Mouse (Mus musculus): ENCODE data around the gene Kctd15.

Kctd15 gene

GRCm38 (mm10) chr7:34663145-34663544 is 6.6 kb upstream of the Kctd15 start:
- no peak for DNase-seq (ENCODE audit: low spot score in 2 of 2)

- no peak for DNase-seq (ENCODE audit: low spot score in 2 of 2)
Measured at GRCm38 (mm10) chr7:34662227-34662626, 5.7 kb upstream of the Kctd15 start.

GRCm38 (mm10) chr7:34659386-34660085 is 3.0 kb upstream of the Kctd15 start:
- DNase-seq (ENCODE audit: low spot score in 2 of 2): no peak

- DNase-seq (ENCODE audit: low spot score in 2 of 2): peak; percentile 94 to 97
Measured at GRCm38 (mm10) chr7:34655086-34655839, 1.3 kb downstream of the Kctd15 start.

- peak in 1 of 2 experiments; percentile 81 for DNase-seq (ENCODE audit: low spot score in 2 of 2)
Measured at GRCm38 (mm10) chr7:34654441-34655085, 2.0 kb downstream of the Kctd15 start.

- peak in 1 of 2 experiments; percentile 46 for DNase-seq (ENCODE audit: low spot score in 2 of 2)
Measured at GRCm38 (mm10) chr7:34653731-34654440, 2.6 kb downstream of the Kctd15 start.

- DNase-seq (ENCODE audit: low spot score in 2 of 2): peak in 1 of 2 experiments; percentile 30
Measured at GRCm38 (mm10) chr7:34652751-34653502, 3.6 kb downstream of the Kctd15 start.

GRCm38 (mm10) chr7:34651381-34651780 is 5.2 kb downstream of the Kctd15 start:
- DNase-seq (ENCODE audit: low spot score in 2 of 2): no peak

- peak in 1 of 2 experiments; percentile 69 for DNase-seq (ENCODE audit: low spot score in 2 of 2)
Measured at GRCm38 (mm10) chr7:34647052-34647451, 9.5 kb downstream of the Kctd15 start.

- no peak for DNase-seq (ENCODE audit: low spot score in 2 of 2)
Measured at GRCm38 (mm10) chr7:34646144-34646795, 10.3 kb downstream of the Kctd15 start.

- no peak for DNase-seq (ENCODE audit: low spot score in 2 of 2)
Measured at GRCm38 (mm10) chr7:34645623-34646022, 10.9 kb downstream of the Kctd15 start.

- DNase-seq (ENCODE audit: low spot score in 2 of 2): no peak
Measured at GRCm38 (mm10) chr7:34644591-34644990, 11.9 kb downstream of the Kctd15 start.

- no peak for DNase-seq (ENCODE audit: low spot score in 2 of 2)
Measured at GRCm38 (mm10) chr7:34643329-34643728, 13.2 kb downstream of the Kctd15 start.

GRCm38 (mm10) chr7:34641968-34642367 is 14.6 kb downstream of the Kctd15 start:
- DNase-seq (ENCODE audit: low spot score in 2 of 2): no peak

GRCm38 (mm10) chr7:34639798-34640197 is 16.7 kb downstream of the Kctd15 start:
- DNase-seq (ENCODE audit: low spot score in 2 of 2): no peak

- no peak for DNase-seq (ENCODE audit: low spot score in 2 of 2)
Measured at GRCm38 (mm10) chr7:34636661-34637060, 19.9 kb downstream of the Kctd15 start.

GRCm38 (mm10) chr7:34632966-34633742 is 23.4 kb downstream of the Kctd15 start:
- DNase-seq (ENCODE audit: low spot score in 2 of 2): no peak

- DNase-seq (ENCODE audit: low spot score in 2 of 2): peak in 1 of 2 experiments; percentile 50
Measured at GRCm38 (mm10) chr7:34630211-34631085, 26.1 kb downstream of the Kctd15 start.

GRCm38 (mm10) chr7:34629702-34630210 is 26.8 kb downstream of the Kctd15 start:
- DNase-seq (ENCODE audit: low spot score in 2 of 2): no peak
